Mouse (Mus musculus): ENCODE results near the gene Efna2. TPM values are rescaled to one million over a fixed set of nuclear protein-coding genes. Genes with fewer than 3 reads are reported as not detected.
A peak's percentile ranks its signal among the peaks of the same experiment; 100 is the strongest.

Efna2 gene
- polyA plus RNA-seq, 1 experiment = 8.5 TPM

DNA sequence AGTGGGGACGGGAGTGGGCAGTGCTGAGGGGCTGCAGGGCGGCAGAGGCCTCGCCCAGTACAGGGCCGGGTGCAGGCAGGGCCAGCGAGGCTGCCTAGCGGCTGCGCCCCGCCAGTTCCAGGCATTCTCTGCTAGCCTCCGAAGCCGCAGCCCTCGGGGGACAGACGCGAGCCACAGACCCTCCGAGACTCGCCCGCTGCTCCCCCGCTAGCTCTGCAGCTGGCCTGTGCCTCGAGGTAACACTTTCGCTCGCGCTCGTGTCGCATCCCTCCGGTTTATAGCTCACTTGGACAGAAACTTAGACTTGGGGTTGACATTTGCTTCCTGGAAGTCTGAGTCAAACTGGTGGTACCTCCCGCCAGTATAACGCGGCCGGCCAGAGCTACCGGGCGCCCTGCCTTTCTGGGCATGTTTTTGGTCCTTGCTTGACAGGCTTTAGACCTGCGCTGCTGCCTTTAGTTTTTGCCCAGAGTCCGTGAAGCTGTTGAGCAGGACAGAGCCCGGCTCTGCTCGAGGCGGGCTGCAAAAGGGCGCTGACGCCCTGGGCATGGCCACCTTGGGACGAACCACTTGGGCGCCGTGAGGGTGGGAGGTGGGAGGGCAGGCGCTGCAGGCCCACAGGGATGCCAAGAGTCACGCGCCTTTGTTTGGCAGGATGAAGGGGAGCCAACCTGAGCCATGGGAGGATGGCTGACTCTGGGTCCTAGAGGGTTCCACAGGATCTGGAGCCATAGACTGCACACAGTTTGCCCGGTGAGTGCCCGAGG lies 7.3 kb upstream of the Efna2 start:
- H3K4me1 ChIP-seq (ENCODE audit: control insufficient read depth, insufficient read depth, low read length) = peaks cover 3% of the 10 kb centered on the region; the same call in 1 of the 2 replicates
- no peak overlapping the region; the same call in 1 of the 2 replicates for H3K27ac ChIP-seq (ENCODE audit: insufficient read depth, low read length)
- TF ChIP-seq CTCF (IDR thresholded peaks at IDR 0.05; ENCODE audit: extremely low read depth, insufficient read depth, low read length) (no peak), POLR2A (IDR thresholded peaks at IDR 0.05; ENCODE audit: extremely low read depth, insufficient read depth, low read length) (no peak)
- H3K4me3 ChIP-seq (ENCODE audit: insufficient read depth, low read length) = no peak overlapping the region; the same call in 1 of the 2 replicates

DNA sequence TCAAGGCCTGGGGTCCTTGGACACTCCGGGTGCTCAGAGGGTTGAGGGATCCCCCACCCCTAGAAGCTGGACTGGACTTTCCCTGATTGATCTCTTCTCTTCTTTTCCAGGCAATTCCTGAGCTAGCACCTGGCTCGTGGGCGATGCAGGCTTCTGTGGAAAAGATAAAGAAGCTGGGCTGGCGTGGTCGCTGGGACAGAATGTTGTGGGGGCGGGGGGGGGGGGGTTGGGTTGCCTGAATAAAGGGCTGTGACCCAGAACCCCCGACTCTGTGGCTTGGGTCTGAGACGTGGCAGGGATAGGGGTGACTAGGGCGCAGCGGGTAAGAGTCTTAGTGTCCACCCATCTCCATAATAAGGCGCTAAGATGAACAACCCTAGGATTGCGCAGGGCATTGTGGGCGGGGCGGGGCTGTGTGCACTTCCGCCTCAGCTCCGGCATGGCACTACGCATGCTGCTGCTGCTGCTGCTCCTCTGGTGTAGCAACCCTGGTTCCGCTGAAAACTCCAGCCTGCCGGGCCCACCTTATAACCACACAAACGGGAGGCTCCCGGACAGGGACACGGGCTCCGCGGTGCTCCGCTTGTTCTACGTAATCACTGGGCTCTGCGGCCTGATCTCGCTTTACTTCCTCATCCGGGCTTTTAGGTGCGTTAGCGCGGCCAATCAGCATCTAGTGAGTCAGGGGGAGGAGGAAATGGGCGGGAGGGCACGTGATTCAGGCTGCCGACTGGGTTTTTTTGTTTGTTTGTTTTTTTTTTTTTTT lies 6.6 kb upstream of the Efna2 start, which contains the start of gene 1600002K03Rik:
Gene 1600002K03Rik, plus strand, starts transcription at position 418 of the 766 bp plus-strand sequence.
- Histone ChIP-seq H3K4me3 (ENCODE audit: insufficient read depth, low read length) (peak within 1 kb of the TSS; percentile 57), H3K4me1 (ENCODE audit: control insufficient read depth, insufficient read depth, low read length) (peaks cover 2% of the 10 kb centered on the region; the same call in 1 of the 2 replicates), H3K27ac (ENCODE audit: insufficient read depth, low read length) (peak within 1 kb of the TSS; percentile 79)
- TF ChIP-seq CTCF (IDR thresholded peaks at IDR 0.05; ENCODE audit: extremely low read depth, insufficient read depth, low read length) = no peak
- TF ChIP-seq POLR2A (IDR thresholded peaks at IDR 0.05; ENCODE audit: extremely low read depth, insufficient read depth, low read length) = peak; percentile 72

DNA sequence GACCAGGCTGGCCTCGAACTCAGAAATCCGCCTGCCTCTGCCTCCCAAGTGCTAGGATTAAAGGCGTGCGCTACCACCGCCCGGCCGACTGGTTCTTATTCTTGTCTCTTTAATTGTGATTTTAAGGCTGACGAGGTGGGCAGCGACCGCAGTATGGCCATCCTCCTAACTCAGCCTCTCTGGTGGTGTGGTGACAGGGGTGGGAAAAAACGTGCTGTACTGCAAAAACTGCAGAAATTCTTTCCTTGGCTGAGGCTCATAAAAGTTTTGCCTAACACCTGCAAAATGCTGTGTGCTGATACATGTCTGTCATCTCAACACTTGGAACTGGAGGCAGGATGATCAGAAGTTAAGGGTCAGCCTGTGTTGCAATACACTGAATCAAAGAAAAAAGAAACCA lies 5.9 kb upstream of the Efna2 start:
- TF ChIP-seq CTCF (IDR thresholded peaks at IDR 0.05; ENCODE audit: extremely low read depth, insufficient read depth, low read length) = no peak
- no peak for TF ChIP-seq POLR2A (IDR thresholded peaks at IDR 0.05; ENCODE audit: extremely low read depth, insufficient read depth, low read length)
- Histone ChIP-seq H3K4me1 (ENCODE audit: control insufficient read depth, insufficient read depth, low read length) (peaks cover 1% of the 10 kb centered on the region; the same call in 1 of the 2 replicates), H3K27ac (ENCODE audit: insufficient read depth, low read length) (0 out of 2 replicates have a peak overlapping the region, but pooled peaks have one; percentile 13), H3K4me3 (ENCODE audit: insufficient read depth, low read length) (peak overlapping the region; percentile 57)

DNA sequence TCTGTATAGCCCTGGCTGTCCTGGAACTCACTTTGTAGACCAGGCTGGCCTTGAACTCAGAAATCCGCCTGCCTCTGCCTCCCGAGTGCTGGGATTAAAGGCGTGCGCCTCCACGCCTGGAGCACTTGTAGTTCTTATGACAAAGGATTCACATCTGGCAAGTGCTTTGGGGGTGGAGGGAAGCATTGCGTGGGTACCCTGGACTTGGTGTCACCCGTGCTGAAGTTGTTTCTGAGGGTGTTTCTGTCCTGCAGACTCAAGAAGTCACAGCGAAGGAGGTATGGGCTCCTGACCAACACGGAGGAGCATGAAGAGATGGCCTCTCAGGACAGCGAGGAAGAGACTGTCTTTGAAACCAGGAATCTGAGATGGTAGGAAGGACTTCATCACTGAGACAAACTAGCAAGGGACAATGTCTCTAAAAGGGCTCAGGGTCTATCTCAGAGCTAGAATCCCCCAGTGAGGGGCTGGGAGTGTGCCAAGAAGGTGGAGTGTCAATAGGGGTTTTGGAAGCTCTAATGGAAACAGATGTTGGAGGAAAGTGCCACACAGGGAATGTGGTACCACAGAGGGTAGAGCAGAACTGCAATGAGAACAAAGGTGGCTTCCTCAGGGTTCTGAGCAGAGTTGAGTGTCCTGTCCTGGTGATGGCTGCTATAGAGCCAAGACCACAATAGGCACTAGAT lies 5.2 kb upstream of the Efna2 start:
- Histone ChIP-seq H3K4me3 (ENCODE audit: insufficient read depth, low read length) (no peak overlapping the region), H3K4me1 (ENCODE audit: control insufficient read depth, insufficient read depth, low read length) (no peaks in the 10 kb centered on the region), H3K27ac (ENCODE audit: insufficient read depth, low read length) (no peak overlapping the region)
- TF ChIP-seq CTCF (IDR thresholded peaks at IDR 0.05; ENCODE audit: extremely low read depth, insufficient read depth, low read length) (no peak), POLR2A (IDR thresholded peaks at IDR 0.05; ENCODE audit: extremely low read depth, insufficient read depth, low read length) (no peak)

DNA sequence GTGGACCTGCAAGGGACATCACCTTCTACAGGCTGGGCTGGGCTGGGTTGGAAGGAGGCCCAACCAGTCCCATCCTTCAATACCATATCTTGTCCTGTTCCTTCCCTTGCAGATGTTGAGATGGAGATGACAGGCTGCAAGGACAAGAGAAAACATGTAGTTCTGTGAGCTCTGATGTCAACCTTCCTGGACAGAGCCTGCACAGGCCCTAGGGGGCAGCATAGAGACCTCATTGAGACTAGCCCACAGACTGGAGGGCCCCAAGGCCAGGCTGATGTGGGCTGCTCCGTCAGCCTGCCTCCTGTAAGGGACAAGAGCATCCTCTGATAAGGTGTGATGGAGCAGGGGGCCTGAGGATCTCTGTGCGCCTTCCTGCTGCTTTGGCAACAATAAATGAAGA lies 4.6 kb upstream of the Efna2 start:
- H3K4me3 ChIP-seq (ENCODE audit: insufficient read depth, low read length) = no peak overlapping the region
- H3K4me1 ChIP-seq (ENCODE audit: control insufficient read depth, insufficient read depth, low read length) = no peaks in the 10 kb centered on the region
- peak; percentile 50 for TF ChIP-seq CTCF (IDR thresholded peaks at IDR 0.05; ENCODE audit: extremely low read depth, insufficient read depth, low read length)
- no peak for TF ChIP-seq POLR2A (IDR thresholded peaks at IDR 0.05; ENCODE audit: extremely low read depth, insufficient read depth, low read length)
- H3K27ac ChIP-seq (ENCODE audit: insufficient read depth, low read length) = no peak overlapping the region

DNA sequence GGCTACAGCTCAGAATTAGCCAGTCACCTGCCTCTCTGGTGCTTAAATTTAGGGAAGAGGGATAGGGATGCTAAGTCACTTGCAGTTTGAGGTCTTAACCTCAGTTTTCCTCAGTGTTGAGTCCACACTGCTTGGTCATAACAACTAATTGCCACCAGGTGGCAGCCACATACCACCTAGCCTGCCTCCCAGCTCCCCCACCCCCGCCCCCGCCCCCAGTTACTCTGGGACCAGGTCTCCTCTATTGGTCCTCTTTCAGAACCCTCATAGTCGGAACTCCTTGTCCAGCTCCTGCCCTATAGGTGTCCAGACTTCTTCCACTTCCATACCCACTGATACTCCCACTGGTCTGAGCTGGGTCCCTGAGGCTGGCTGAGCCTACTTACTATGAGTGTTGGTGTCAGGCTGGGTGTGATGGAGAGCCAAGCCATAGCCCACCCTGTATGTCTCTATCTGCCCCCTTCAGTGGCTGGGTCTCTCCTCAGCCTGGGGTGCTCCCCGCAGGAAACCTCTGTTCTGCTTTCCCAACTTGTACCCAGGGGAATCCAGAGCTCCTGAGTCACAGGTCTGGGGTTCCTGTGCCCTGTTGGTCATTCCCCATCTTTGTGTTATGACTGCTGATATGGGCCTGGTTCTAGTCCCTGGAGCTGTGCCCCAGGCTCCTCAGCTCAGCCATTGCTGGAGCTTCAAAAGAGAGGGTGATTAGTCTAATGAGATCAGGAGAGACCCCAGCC lies 3.6 kb upstream of the Efna2 start:
- Histone ChIP-seq H3K4me1 (ENCODE audit: control insufficient read depth, insufficient read depth, low read length) (peaks cover 3% of the 10 kb centered on the region; the same call in 1 of the 2 replicates), H3K4me3 (ENCODE audit: insufficient read depth, low read length) (no peak overlapping the region), H3K27ac (ENCODE audit: insufficient read depth, low read length) (no peak overlapping the region)
- TF ChIP-seq POLR2A (IDR thresholded peaks at IDR 0.05; ENCODE audit: extremely low read depth, insufficient read depth, low read length) = no peak
- TF ChIP-seq CTCF (IDR thresholded peaks at IDR 0.05; ENCODE audit: extremely low read depth, insufficient read depth, low read length) = peak; percentile 60

DNA sequence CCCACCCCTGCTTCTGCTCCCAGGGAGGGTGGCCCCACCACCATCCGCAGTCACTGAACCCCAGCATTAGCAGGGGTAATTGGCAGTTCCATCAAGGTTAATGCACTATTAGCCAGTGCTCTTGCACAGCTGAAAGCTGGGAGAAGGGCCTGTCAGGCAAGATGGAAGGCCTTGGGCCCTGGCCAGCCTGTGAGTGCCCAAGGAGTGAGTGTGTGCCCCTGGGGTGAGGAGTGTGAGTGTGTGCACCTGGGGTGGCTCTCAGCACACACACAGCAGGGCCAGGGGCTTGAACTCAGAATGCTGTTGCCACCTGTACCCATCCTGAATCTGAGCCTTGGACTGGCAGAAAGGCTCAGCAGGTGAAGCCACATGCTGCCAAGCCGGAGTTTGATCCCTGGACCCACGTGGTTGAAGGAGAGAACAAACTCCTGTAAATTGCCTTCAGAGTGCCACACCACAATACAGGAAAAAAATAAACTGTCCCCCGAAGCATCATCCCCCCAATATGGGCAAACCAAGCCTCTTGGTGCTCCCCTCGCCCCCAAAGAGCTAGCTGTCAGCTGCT lies 2.9 kb upstream of the Efna2 start:
- H3K4me3 ChIP-seq (ENCODE audit: insufficient read depth, low read length) = no peak overlapping the region
- H3K27ac ChIP-seq (ENCODE audit: insufficient read depth, low read length) = no peak overlapping the region
- TF ChIP-seq CTCF (IDR thresholded peaks at IDR 0.05; ENCODE audit: extremely low read depth, insufficient read depth, low read length) (no peak), POLR2A (IDR thresholded peaks at IDR 0.05; ENCODE audit: extremely low read depth, insufficient read depth, low read length) (no peak)
- H3K4me1 ChIP-seq (ENCODE audit: control insufficient read depth, insufficient read depth, low read length) = peaks cover 7% of the 10 kb centered on the region; the same call in 1 of the 2 replicates

DNA sequence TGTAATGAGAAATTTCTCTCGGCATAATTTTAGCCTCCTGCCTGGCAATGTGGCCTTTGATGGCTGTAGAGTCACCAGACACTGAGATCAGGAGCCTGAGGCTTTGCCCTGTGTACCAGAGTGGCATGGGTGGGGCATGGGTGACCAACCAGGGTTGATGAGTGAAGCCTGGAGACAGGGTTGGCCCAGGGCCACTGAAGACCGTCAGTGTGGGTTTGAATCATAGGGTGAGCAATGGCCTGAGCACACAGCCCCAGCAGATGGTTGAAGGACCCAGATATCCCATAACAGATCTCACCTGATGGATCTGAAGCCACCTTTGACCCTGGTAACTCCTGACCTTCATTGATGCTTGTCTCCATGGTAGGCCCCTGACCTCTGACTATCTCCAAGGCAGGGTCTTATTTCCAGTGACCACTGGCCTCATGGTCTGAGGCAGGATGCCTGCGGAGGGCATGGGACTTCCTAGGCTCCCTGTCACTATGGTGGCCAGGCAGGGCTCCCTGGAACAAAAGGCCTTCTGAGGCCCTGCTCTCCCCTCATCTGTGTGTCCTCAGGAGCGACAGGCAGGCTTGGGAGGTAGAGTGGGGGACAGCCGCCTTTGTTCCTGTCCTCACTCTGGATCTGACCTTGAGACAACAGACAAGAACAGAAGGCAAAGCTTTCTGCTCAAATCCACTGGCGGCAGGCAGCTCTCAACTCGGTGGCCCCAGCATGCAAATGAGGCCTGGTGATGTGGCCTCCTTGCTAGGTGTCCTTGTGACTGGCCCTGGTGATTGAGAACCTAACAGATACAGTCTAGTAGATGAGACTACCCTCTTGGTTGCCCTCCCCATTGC lies 1.6 kb upstream of the Efna2 start:
- Histone ChIP-seq H3K4me3 (ENCODE audit: insufficient read depth, low read length) (no peak overlapping the region), H3K27ac (ENCODE audit: insufficient read depth, low read length) (no peak overlapping the region), H3K4me1 (ENCODE audit: control insufficient read depth, insufficient read depth, low read length) (peaks cover 7% of the 10 kb centered on the region; the same call in 1 of the 2 replicates)
- TF ChIP-seq CTCF (IDR thresholded peaks at IDR 0.05; ENCODE audit: extremely low read depth, insufficient read depth, low read length) (no peak), POLR2A (IDR thresholded peaks at IDR 0.05; ENCODE audit: extremely low read depth, insufficient read depth, low read length) (no peak)
